Mouse (Mus musculus) pancreas, adult 10 weeks (tissue): ENCODE measurements around the gene Txnrd2. TPM values are rescaled to one million over a fixed set of nuclear protein-coding genes. Genes with fewer than 3 reads are reported as not detected.

ENCODE experiments used
- polyA plus RNA-seq: library from polyadenylated mRNA; stranded (reverse); fragments of 350-450 nt; fragmentation: Illumina TruSeq; extraction: RNeasy Lipid Tissue Mini Kit (QIAGEN cat#74804); gene quantifications from one replicate; pipeline ENCODE4 v1.2.3, GENCODE M21; 2015; ENCODE audit warnings: low read depth, low replicate concordance; ENCODE audit not compliant: insufficient read depth

The Txnrd2 gene
- 7.0 TPM for polyA plus RNA-seq

DNA sequence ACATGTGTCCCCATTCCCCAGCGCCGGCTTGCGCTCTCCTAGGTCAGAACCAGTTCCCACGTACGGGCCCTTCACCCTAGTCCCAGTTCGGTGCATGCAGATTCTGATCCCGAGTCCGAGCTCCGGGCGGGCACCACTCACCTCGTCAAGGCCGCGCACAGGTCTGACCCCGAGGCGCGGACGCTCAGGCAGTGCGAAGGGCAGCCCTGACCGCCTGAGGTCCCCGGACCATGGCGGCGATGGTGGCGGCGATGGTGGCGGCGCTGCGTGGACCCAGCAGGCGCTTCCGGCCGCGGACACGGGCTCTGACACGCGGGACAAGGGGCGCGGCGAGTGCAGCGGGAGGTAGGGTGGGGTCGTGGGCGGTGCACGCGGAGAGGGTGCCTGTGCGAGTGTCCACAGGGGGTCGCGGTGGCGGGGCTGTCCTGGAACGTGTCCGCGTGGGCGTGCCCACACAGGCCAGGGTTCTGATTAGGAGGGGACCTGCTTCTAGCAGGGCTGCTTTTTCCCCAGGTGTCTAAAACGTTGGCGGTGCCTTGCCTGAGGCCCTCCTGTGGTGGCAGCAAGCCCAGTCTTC lies at the start of gene Txnrd2:
Txnrd2 (plus strand) TSS at position 170 of the 577 bp plus-strand sequence.

DNA sequence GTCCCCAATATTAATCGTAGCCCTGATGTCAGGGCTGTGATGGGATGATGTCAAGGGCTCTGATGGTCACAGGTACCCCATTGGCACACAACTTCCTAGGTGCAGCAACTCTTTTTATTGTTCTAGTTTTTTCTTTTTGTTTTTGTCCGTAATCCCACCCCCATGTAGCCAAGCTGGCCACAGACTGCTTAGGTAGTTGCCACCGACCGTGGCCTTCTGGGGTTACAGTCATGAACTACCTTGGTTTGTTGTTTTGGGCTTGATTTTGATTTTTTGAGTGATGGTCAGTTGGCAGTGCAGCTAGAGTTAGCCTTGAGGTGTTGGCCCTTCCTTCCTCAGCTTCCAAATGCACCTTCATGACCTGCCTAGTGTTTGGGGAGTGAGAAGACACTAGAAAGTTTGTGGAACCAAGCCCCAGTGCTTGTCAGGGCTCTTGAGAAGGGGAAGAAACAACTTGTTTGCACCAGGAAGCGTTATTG lies 657 bp downstream of the Txnrd2 start, which contains the start of gene Comt:
Comt (minus strand) TSS at position 51 of the 479 bp plus-strand sequence.

GRCm38 (mm10) chr16:18498558-18498990 lies 72.4 kb downstream of the Txnrd2 start, which contains the start of the genes Gnb1l and Rtl10:
Gene Gnb1l, plus strand, starts transcription at chr16:18498713.
Gene Rtl10, plus strand, starts transcription at chr16:18498901.

Other genes starting within 250 kb of the Txnrd2 start
- gene Ccdc188, start 208.5 kb upstream of the Txnrd2 start, polyA plus RNA-seq, result not detected
- 5.1 TPM for gene Zdhhc8, start 191.2 kb upstream of the Txnrd2 start, polyA plus RNA-seq
- gene Trmt2a, start 177.7 kb upstream of the Txnrd2 start, polyA plus RNA-seq, result 31.2 TPM
- 17.3 TPM for gene Ranbp1, start 177.7 kb upstream of the Txnrd2 start, polyA plus RNA-seq
- not detected for gene Gm49776, start 168.1 kb upstream of the Txnrd2 start, polyA plus RNA-seq
- gene Dgcr8, start 137.1 kb upstream of the Txnrd2 start, polyA plus RNA-seq, result 5.9 TPM
- 13.1 TPM for gene Tango2, start 78.3 kb upstream of the Txnrd2 start, polyA plus RNA-seq
- 10.9 TPM for gene Arvcf, start 78.2 kb upstream of the Txnrd2 start, polyA plus RNA-seq
- 18.8 TPM for gene Comt, start 468 bp downstream of the Txnrd2 start, polyA plus RNA-seq
- gene Gnb1l, start 72.3 kb downstream of the Txnrd2 start, polyA plus RNA-seq, result 0.89 TPM
- 1.1 TPM for gene Rtl10, start 72.5 kb downstream of the Txnrd2 start, polyA plus RNA-seq
- 0.46 TPM for gene Tbx1, start 164.3 kb downstream of the Txnrd2 start, polyA plus RNA-seq
- 0.81 TPM for gene Gp1bb, start 196.0 kb downstream of the Txnrd2 start, polyA plus RNA-seq
- gene Gm49601, start 200.0 kb downstream of the Txnrd2 start, polyA plus RNA-seq, result 4.9 TPM
- 6.8 TPM for gene Sept5, start 203.6 kb downstream of the Txnrd2 start, polyA plus RNA-seq